Mouse (Mus musculus) small intestine, adult 2 months (tissue): ENCODE data around the gene Acoxl. TPM values are rescaled to one million over a fixed set of nuclear protein-coding genes. Genes with fewer than 3 reads are reported as not detected.

Source experiments
- H3K27ac ChIP-seq: fragments of 200-500 bp; 2 replicates; pipeline ENCODE4 v1.5.1; 2012; ENCODE audit warnings: low read depth, low read length, control low read depth, inconsistent platforms; ENCODE audit not compliant: insufficient read depth
- H3K27me3 ChIP-seq: fragments of 200-500 bp; 2 replicates; pipeline ENCODE4 v1.6.1; 2012; ENCODE audit warnings: mild to moderate bottlenecking, moderate library complexity, low read length, inconsistent platforms; ENCODE audit not compliant: control insufficient read depth, insufficient read depth
- H3K36me3 ChIP-seq: fragments of 200-500 bp; 2 replicates; pipeline ENCODE4 v1.6.1; 2012; ENCODE audit warnings: mild to moderate bottlenecking, low read length, control low read depth, inconsistent platforms; ENCODE audit not compliant: control insufficient read depth, insufficient read depth
- H3K4me1 ChIP-seq: fragments of 200-500 bp; 2 replicates; pipeline ENCODE4 v1.6.1; 2012; ENCODE audit warnings: low read length, inconsistent platforms, mixed read lengths; ENCODE audit not compliant: control insufficient read depth, insufficient read depth, insufficient read length
- H3K4me3 ChIP-seq: fragments of 200-500 bp; 2 replicates; pipeline ENCODE4 v1.5.1; 2012; ENCODE audit warnings: low read depth, mild to moderate bottlenecking, control low read depth, inconsistent platforms, low read length, moderate library complexity
- CTCF ChIP-seq: fragments of 200-500 bp; IDR thresholded peaks from 2 replicates; pipeline ENCODE4 v1.5.1; 2012; ENCODE audit warnings: low read depth, mild to moderate bottlenecking, control low read depth, inconsistent platforms, low read length, moderate library complexity, mixed read lengths; ENCODE audit not compliant: insufficient replicate concordance, insufficient read length; ENCODE audit errors: extremely low read depth
- POLR2A ChIP-seq: fragments of 200-500 bp; IDR thresholded peaks from 2 replicates; pipeline ENCODE4 v1.6.1; 2012; ENCODE audit warnings: low read depth, mild to moderate bottlenecking, control low read depth, inconsistent platforms, low read length, moderate library complexity
- WGBS: fragments of 180-500 bp; shearing (Covaris S2); methylation state at CpG from one replicate; pipeline ENCODE4 v1.1.7; 2018; 5-methylcytosine and 5-hydroxymethylcytosine counted together
- polyA plus RNA-seq: library from polyadenylated mRNA; depleted of rRNA; stranded (reverse); fragments of >200 nt; gene quantifications from 2 replicates; pipeline ENCODE4 v1.2.3, GENCODE M21; 2012

Acoxl gene
- polyA plus RNA-seq, 1 experiment = 0.23 TPM

- 64% methylated on average over 5 of the region's 5 CpGs for WGBS
- H3K36me3 ChIP-seq = no peaks in the 10 kb centered on the region
- H3K27me3 ChIP-seq = no peaks in the 10 kb centered on the region
- no peak for TF ChIP-seq POLR2A
- TF ChIP-seq CTCF = no peak
- no peak overlapping the region for H3K27ac ChIP-seq
- H3K4me1 ChIP-seq = no peaks in the 10 kb centered on the region
- H3K4me3 ChIP-seq = no peak overlapping the region
Observed at GRCm38 (mm10) chr2:127928279-127928678, 89.6 kb downstream of the Acoxl start.

GRCm38 (mm10) chr2:127928871-127929270 is 90.2 kb downstream of the Acoxl start:
- TF ChIP-seq POLR2A (no peak), CTCF (no peak)
- Histone ChIP-seq H3K4me1 (no peaks in the 10 kb centered on the region), H3K27me3 (no peaks in the 10 kb centered on the region), H3K36me3 (no peaks in the 10 kb centered on the region), H3K4me3 (no peak overlapping the region), H3K27ac (no peak overlapping the region)
- WGBS = 63% methylated on average over 4 of the region's 4 CpGs

- TF ChIP-seq POLR2A (no peak), CTCF (no peak)
- Histone ChIP-seq H3K4me1 (no peaks in the 10 kb centered on the region), H3K27ac (no peak overlapping the region), H3K27me3 (no peaks in the 10 kb centered on the region), H3K36me3 (no peaks in the 10 kb centered on the region), H3K4me3 (no peak overlapping the region)
- WGBS = 85% methylated on average over 6 of the region's 6 CpGs
Observed at GRCm38 (mm10) chr2:127929939-127930715, 91.5 kb downstream of the Acoxl start.

- Histone ChIP-seq H3K36me3 (no peaks in the 10 kb centered on the region), H3K4me1 (no peaks in the 10 kb centered on the region), H3K27me3 (no peaks in the 10 kb centered on the region), H3K27ac (no peak overlapping the region), H3K4me3 (no peak overlapping the region)
- 80% methylated on average over 4 of the region's 4 CpGs for WGBS
- no peak for TF ChIP-seq CTCF
- TF ChIP-seq POLR2A = no peak
Observed at GRCm38 (mm10) chr2:127931576-127931975, 92.9 kb downstream of the Acoxl start.

GRCm38 (mm10) chr2:127933531-127933931 is 94.9 kb downstream of the Acoxl start:
- Histone ChIP-seq H3K27ac (no peak overlapping the region), H3K36me3 (no peaks in the 10 kb centered on the region), H3K27me3 (no peaks in the 10 kb centered on the region), H3K4me1 (no peaks in the 10 kb centered on the region), H3K4me3 (no peak overlapping the region)
- 88% methylated on average over 3 of the region's 3 CpGs for WGBS
- TF ChIP-seq POLR2A (no peak), CTCF (no peak)

- H3K36me3 ChIP-seq = no peaks in the 10 kb centered on the region
- no peak overlapping the region for H3K27ac ChIP-seq
- H3K4me1 ChIP-seq = no peaks in the 10 kb centered on the region
- no peak for TF ChIP-seq POLR2A
- TF ChIP-seq CTCF = no peak
- H3K4me3 ChIP-seq = no peak overlapping the region
- no peaks in the 10 kb centered on the region for H3K27me3 ChIP-seq
- 84% methylated on average over 3 of the region's 3 CpGs for WGBS
Observed at GRCm38 (mm10) chr2:127937079-127937478, 98.4 kb downstream of the Acoxl start.

GRCm38 (mm10) chr2:127939206-127939605 is 100.5 kb downstream of the Acoxl start:
- H3K27me3 ChIP-seq = no peaks in the 10 kb centered on the region
- H3K27ac ChIP-seq = no peak overlapping the region
- H3K4me1 ChIP-seq = no peaks in the 10 kb centered on the region
- WGBS = 55% methylated on average over 2 of the region's 2 CpGs
- H3K4me3 ChIP-seq = no peak overlapping the region
- TF ChIP-seq POLR2A (no peak), CTCF (no peak)
- no peaks in the 10 kb centered on the region for H3K36me3 ChIP-seq
